Comparison of ENCODE assay signal across 26 mouse cellular contexts in genomic region chr8:80048256-80048655, GRCm38 (mm10). TPM values are rescaled to one million over a fixed set of nuclear protein-coding genes. Genes with fewer than 3 reads are reported as not detected.
DNase-seq lines count a peak whose midpoint lies in the region; ATAC-seq lines count a peak whose summit lies in the region.
"Had no signal": no experiment of that assay in that cellular context is flagged by ENCODE, and none has a peak within 500 bp of the region (broad histone marks: within the 10 kb centered on the region; RNA-seq: fewer than 3 reads in every experiment).

No protein-coding gene starts in this region.

- no peak overlapping the region for H3K4me2 ChIP-seq in forebrain, embryonic 12.5 days
- H3K4me2 ChIP-seq in kidney, embryonic 16.5 days (replicated peaks; ENCODE audit: low read depth, low read length) = no peak overlapping the region
- H3K4me2 ChIP-seq: forebrain, embryonic 13.5 days; hindbrain, embryonic 12.5 days; hindbrain, embryonic 15.5 days had no signal

- peak; percentile 25 for DNase-seq in forebrain, embryonic 10.5 days (ENCODE audit: extremely low spot score, low spot score)
- DNase-seq in embryo, embryonic 10.5 days (ENCODE audit: low spot score) = peak; percentile 67
- peak; percentile 49 for DNase-seq in embryonic facial prominence, embryonic 10.5 days (ENCODE audit: low spot score)
- DNase-seq in limb, embryonic 10.5 days (ENCODE audit: low spot score) = peak; percentile 35
- no peak for DNase-seq in left cerebral cortex, postnatal 14 days (ENCODE audit: low spot score in 2 of 2)
- DNase-seq: adrenal gland, postnatal 14 days; B cell, adult 2 months; cerebellum, adult 11-12 months; cerebellum, adult 8-10 months; cerebellum, postnatal 10 days; cerebellum, postnatal 36 days; forebrain, postnatal 0 days; gastrocnemius, adult 2 months; gastrocnemius, postnatal 14 days; heart, adult 11 months had no signal

- no peaks in the 10 kb centered on the region for H3K9me3 ChIP-seq in forebrain, embryonic 10.5 days
- no peaks in the 10 kb centered on the region for H3K9me3 ChIP-seq in forebrain, embryonic 12.5 days
- H3K9me3 ChIP-seq in embryonic facial prominence, embryonic 10.5 days = no peaks in the 10 kb centered on the region
- H3K9me3 ChIP-seq in limb, embryonic 10.5 days (replicated peaks) = no peaks in the 10 kb centered on the region
- H3K9me3 ChIP-seq in kidney, embryonic 16.5 days (ENCODE audit: low read length) = no peaks in the 10 kb centered on the region
- H3K9me3 ChIP-seq: forebrain, embryonic 13.5 days; G1E; hindbrain, embryonic 12.5 days; hindbrain, embryonic 15.5 days had no signal

- H3K36me3 ChIP-seq in forebrain, embryonic 10.5 days (replicated peaks) = no peaks in the 10 kb centered on the region
- H3K36me3 ChIP-seq in forebrain, embryonic 12.5 days (replicated peaks) = no peaks in the 10 kb centered on the region
- H3K36me3 ChIP-seq in embryonic facial prominence, embryonic 10.5 days (replicated peaks) = no peaks in the 10 kb centered on the region
- H3K36me3 ChIP-seq in limb, embryonic 10.5 days = no peaks in the 10 kb centered on the region
- no peaks in the 10 kb centered on the region for H3K36me3 ChIP-seq in kidney, embryonic 16.5 days (ENCODE audit: insufficient read depth, low read length)
- H3K36me3 ChIP-seq: G1E; hindbrain, embryonic 12.5 days; hindbrain, embryonic 15.5 days had no signal

- intact Hi-C loops in left cerebral cortex, postnatal 14 days (cut with DNase I) = no loop called here

- ATAC-seq in forebrain, embryonic 12.5 days (ENCODE audit: low FRiP score) = no peak
- no peak for ATAC-seq in kidney, embryonic 16.5 days (ENCODE audit: low FRiP score, low TSS enrichment)
- ATAC-seq: forebrain, embryonic 13.5 days; forebrain, postnatal 0 days; intestine, postnatal 0 days; Patski had no signal

- H3K4me3 ChIP-seq in forebrain, embryonic 10.5 days = no peak overlapping the region
- no peak overlapping the region for H3K4me3 ChIP-seq in forebrain, embryonic 12.5 days (replicated peaks)
- H3K4me3 ChIP-seq in embryonic facial prominence, embryonic 10.5 days = no peak overlapping the region
- H3K4me3 ChIP-seq in limb, embryonic 10.5 days = no peak overlapping the region
- no peak overlapping the region for H3K4me3 ChIP-seq in kidney, embryonic 16.5 days (ENCODE audit: low read length)
- H3K4me3 ChIP-seq: forebrain, embryonic 13.5 days; gastrocnemius, adult 2 months; hindbrain, embryonic 12.5 days; hindbrain, embryonic 15.5 days had no signal

- no peak overlapping the region for H3K9ac ChIP-seq in forebrain, embryonic 12.5 days
- H3K9ac ChIP-seq in kidney, embryonic 16.5 days (replicated peaks; ENCODE audit: low read length) = no peak overlapping the region
- H3K9ac ChIP-seq: forebrain, embryonic 13.5 days; forebrain, postnatal 0 days; hindbrain, embryonic 12.5 days; hindbrain, embryonic 15.5 days had no signal

- 46% methylated on average over 4 of the region's 4 CpGs for WGBS in forebrain, embryonic 10.5 days
- WGBS in forebrain, embryonic 12.5 days = 35% methylated on average over 4 of the region's 4 CpGs
- WGBS in embryonic facial prominence, embryonic 10.5 days = 42% methylated on average over 4 of the region's 4 CpGs
- 30% methylated on average over 4 of the region's 4 CpGs for WGBS in limb, embryonic 10.5 days
- WGBS in kidney, embryonic 16.5 days = 76% methylated on average over 4 of the region's 4 CpGs

- no peak overlapping the region for H3K27ac ChIP-seq in forebrain, embryonic 10.5 days
- no peak overlapping the region for H3K27ac ChIP-seq in forebrain, embryonic 12.5 days
- H3K27ac ChIP-seq in embryonic facial prominence, embryonic 10.5 days (replicated peaks) = no peak overlapping the region
- H3K27ac ChIP-seq in limb, embryonic 10.5 days = no peak overlapping the region
- H3K27ac ChIP-seq in kidney, embryonic 16.5 days (ENCODE audit: low read length) = no peak overlapping the region
- H3K27ac ChIP-seq: forebrain, embryonic 13.5 days; gastrocnemius, adult 2 months; hindbrain, embryonic 12.5 days; hindbrain, embryonic 15.5 days had no signal

- peaks cover 17% of the 10 kb centered on the region for H3K4me1 ChIP-seq in forebrain, embryonic 10.5 days
- no peaks in the 10 kb centered on the region; the same call in 1 of the 2 replicates for H3K4me1 ChIP-seq in forebrain, embryonic 12.5 days
- peaks cover 26% of the 10 kb centered on the region for H3K4me1 ChIP-seq in embryonic facial prominence, embryonic 10.5 days
- peaks cover 47% of the 10 kb centered on the region for H3K4me1 ChIP-seq in limb, embryonic 10.5 days
- no peaks in the 10 kb centered on the region for H3K4me1 ChIP-seq in kidney, embryonic 16.5 days (ENCODE audit: insufficient read depth, low read length)
- H3K4me1 ChIP-seq: forebrain, embryonic 13.5 days; hindbrain, embryonic 12.5 days; hindbrain, embryonic 15.5 days had no signal

- peaks cover 96% of the 10 kb centered on the region for H3K27me3 ChIP-seq in forebrain, embryonic 10.5 days (ENCODE audit: poor library complexity, severe bottlenecking)
- H3K27me3 ChIP-seq in forebrain, embryonic 12.5 days = peaks cover 34% of the 10 kb centered on the region
- H3K27me3 ChIP-seq in embryonic facial prominence, embryonic 10.5 days (replicated peaks; ENCODE audit: low read depth, poor library complexity, severe bottlenecking) = peaks cover 77% of the 10 kb centered on the region
- peaks cover 16% of the 10 kb centered on the region; the same call in 1 of the 2 replicates for H3K27me3 ChIP-seq in limb, embryonic 10.5 days (ENCODE audit: low read depth, poor library complexity, severe bottlenecking)
- H3K27me3 ChIP-seq in kidney, embryonic 16.5 days (ENCODE audit: insufficient read depth, low read length) = no peaks in the 10 kb centered on the region
- H3K27me3 ChIP-seq: Patski had no signal

RNA-seq across cellular contexts. Expression of gene Hhip, which starts 9.6 kb away (rescaled TPM):
- 1.7 and 2.1 TPM in 2 replicates for polyA plus RNA-seq in forebrain, embryonic 10.5 days (2016; fragmentation: Nextera tagmentation; extraction: Ambion mirVana)
- polyA plus RNA-seq in forebrain, embryonic 12.5 days (2016; fragmentation: Nextera tagmentation; extraction: Ambion mirVana) = 2.9 and 3.2 TPM in 2 replicates
- 3.6 and 4.7 TPM in 2 replicates for polyA plus RNA-seq in embryonic facial prominence, embryonic 10.5 days (2016; fragmentation: Nextera tagmentation; extraction: Ambion mirVana)
- 1.6 and 1.7 TPM in 2 replicates for polyA plus RNA-seq in limb, embryonic 10.5 days (2016; fragmentation: Nextera tagmentation; extraction: Ambion mirVana)
- polyA plus RNA-seq in kidney, embryonic 16.5 days (2015; fragmentation: Nextera tagmentation; extraction: Ambion mirVana) = 3.4 TPM in 2 replicates
- 1 to 10 TPM; 3.8 to 4.0 TPM for total RNA-seq in left cerebral cortex, postnatal 14 days (2021)
- total RNA-seq: CH12.LX; heart, adult 8-10 months; hematopoietic stem cell, adult 5-6 weeks had no signal
- polyA plus RNA-seq: G1E had no signal

Comparison
In these comparisons a context has a peak if more than half of its experiments do, and no peak if none do; other contexts are left out.
1. DNase-seq: peak in forebrain, embryonic 10.5 days (single experiment), embryo, embryonic 10.5 days (single experiment), embryonic facial prominence, embryonic 10.5 days (single experiment) and limb, embryonic 10.5 days (single experiment); none in left cerebral cortex, postnatal 14 days (0 of 2).